Mouse (Mus musculus) neural tube, embryonic 13.5 days (tissue): ENCODE data around the gene Znrf4. TPM values are rescaled to one million over a fixed set of nuclear protein-coding genes. Genes with fewer than 3 reads are reported as not detected.

Source experiments
- ATAC-seq: fragments of 200-750 bp; cut with Nextera tagmentation; 2 replicates; pipeline ENCODE4 v1.8.0; 2017; ENCODE audit warnings: low read depth, mild to moderate bottlenecking, moderate TSS enrichment, moderate library complexity
- H3K27ac ChIP-seq: fragments of 300-500 bp; sonication (generic); replicated peaks from 2 replicates; pipeline ENCODE4 v1.5.1; 2015; ENCODE audit warnings: moderate library complexity, mild to moderate bottlenecking, inconsistent platforms
- H3K27me3 ChIP-seq: fragments of 300-500 bp; sonication (generic); 2 replicates; pipeline ENCODE4 v1.6.1; 2015; ENCODE audit warnings: mild to moderate bottlenecking, inconsistent platforms
- H3K36me3 ChIP-seq: fragments of 300-500 bp; sonication (generic); 2 replicates; pipeline ENCODE4 v1.6.1; 2015; ENCODE audit warnings: mild to moderate bottlenecking, inconsistent platforms
- H3K4me1 ChIP-seq: fragments of 300-500 bp; sonication (generic); replicated peaks from 2 replicates; pipeline ENCODE4 v1.6.1; 2015; ENCODE audit warnings: inconsistent platforms
- H3K4me2 ChIP-seq: fragments of 300-500 bp; sonication (generic); 2 replicates; pipeline ENCODE4 v1.6.1; 2015; ENCODE audit warnings: inconsistent platforms, mild to moderate bottlenecking, moderate library complexity
- H3K4me3 ChIP-seq: fragments of 300-500 bp; sonication (generic); 2 replicates; pipeline ENCODE4 v1.5.1; 2015; ENCODE audit warnings: mild to moderate bottlenecking, inconsistent platforms
- H3K9ac ChIP-seq: fragments of 300-500 bp; sonication (generic); 2 replicates; pipeline ENCODE4 v1.6.1; 2015; ENCODE audit warnings: moderate library complexity, mild to moderate bottlenecking, inconsistent platforms
- H3K9me3 ChIP-seq: fragments of 300-500 bp; sonication (generic); 2 replicates; pipeline ENCODE4 v1.6.1; 2016; ENCODE audit warnings: inconsistent platforms
- WGBS: fragments of 180-500 bp; shearing (Covaris S2); methylation state at CpG from one replicate; pipeline ENCODE4 v1.1.7; 2015; 5-methylcytosine and 5-hydroxymethylcytosine counted together
- polyA plus RNA-seq: library from polyadenylated mRNA; unstranded; fragments of >200 nt; fragmentation: Nextera tagmentation; extraction: Ambion mirVana; gene quantifications from 2 replicates; pipeline ENCODE4 v1.2.1, GENCODE M21; 2015

Znrf4 gene
- polyA plus RNA-seq, 1 experiment from 2014 or later: not detected

- H3K36me3 ChIP-seq: no peaks in the 10 kb centered on the region
- H3K4me1 ChIP-seq: peaks cover 9% of the 10 kb centered on the region
- ATAC-seq: no peak
- H3K9me3 ChIP-seq: no peaks in the 10 kb centered on the region
- H3K4me2 ChIP-seq: no peak overlapping the region
- H3K4me3 ChIP-seq: no peak overlapping the region
- no peak overlapping the region for H3K9ac ChIP-seq
- no peaks in the 10 kb centered on the region for H3K27me3 ChIP-seq
- no peak overlapping the region for H3K27ac ChIP-seq
- WGBS: 10% methylated on average over 6 of the region's 6 CpGs
Measured at GRCm38 (mm10) chr17:56479358-56479757, 32.9 kb downstream of the Znrf4 start.

- peaks cover 21% of the 10 kb centered on the region for H3K4me1 ChIP-seq
- no peaks in the 10 kb centered on the region for H3K27me3 ChIP-seq
- H3K36me3 ChIP-seq: no peaks in the 10 kb centered on the region
- no peak overlapping the region for H3K4me2 ChIP-seq
- H3K9ac ChIP-seq: no peak overlapping the region
- H3K27ac ChIP-seq: no peak overlapping the region
- H3K9me3 ChIP-seq: no peaks in the 10 kb centered on the region
- WGBS: 67% methylated on average over 11 of the region's 11 CpGs
- no peak overlapping the region for H3K4me3 ChIP-seq
- no peak for ATAC-seq
Measured at GRCm38 (mm10) chr17:56478191-56478611, 34.0 kb downstream of the Znrf4 start.

GRCm38 (mm10) chr17:56477191-56477818, 34.9 kb downstream of the Znrf4 start:
- Histone ChIP-seq H3K36me3 (no peaks in the 10 kb centered on the region), H3K9ac (no peak overlapping the region), H3K4me3 (no peak overlapping the region), H3K27ac (no peak overlapping the region), H3K27me3 (no peaks in the 10 kb centered on the region), H3K4me1 (peaks cover 30% of the 10 kb centered on the region), H3K4me2 (no peak overlapping the region), H3K9me3 (no peaks in the 10 kb centered on the region)
- ATAC-seq: no peak
- WGBS: 64% methylated on average over 19 of the region's 19 CpGs

- 1% methylated on average over 27 of the region's 27 CpGs for WGBS
- no peaks in the 10 kb centered on the region for H3K27me3 ChIP-seq
- peak within 1 kb of the TSS; percentile 100 for H3K9ac ChIP-seq
- H3K4me2 ChIP-seq: peak within 1 kb of the TSS; percentile 97
- ATAC-seq: peak; percentile 85
- no peaks in the 10 kb centered on the region for H3K9me3 ChIP-seq
- H3K4me3 ChIP-seq: peak within 1 kb of the TSS; percentile 93
- peaks cover 39% of the 10 kb centered on the region for H3K4me1 ChIP-seq
- peak within 1 kb of the TSS; percentile 98 for H3K27ac ChIP-seq
- H3K36me3 ChIP-seq: no peaks in the 10 kb centered on the region
Measured at GRCm38 (mm10) chr17:56476402-56476752, 35.9 kb downstream of the Znrf4 start, which contains the start of gene Ptprs. Ptprs (minus strand) TSS chr17:56476483.

GRCm38 (mm10) chr17:56475584-56476401, 36.4 kb downstream of the Znrf4 start:
- Histone ChIP-seq H3K4me2 (peak overlapping the region; percentile 97), H3K27ac (peak overlapping the region; percentile 98), H3K9ac (peak overlapping the region; percentile 100), H3K36me3 (no peaks in the 10 kb centered on the region), H3K4me1 (peaks cover 45% of the 10 kb centered on the region), H3K27me3 (no peaks in the 10 kb centered on the region), H3K4me3 (peak overlapping the region; percentile 93), H3K9me3 (no peaks in the 10 kb centered on the region)
- 1% methylated on average over 66 of the region's 66 CpGs for WGBS
- ATAC-seq: peak; percentile 63

GRCm38 (mm10) chr17:56474831-56475581, 37.2 kb downstream of the Znrf4 start:
- Histone ChIP-seq H3K9ac (peak overlapping the region; percentile 100), H3K27ac (peak overlapping the region; percentile 98), H3K4me1 (peaks cover 53% of the 10 kb centered on the region)

GRCm38 (mm10) chr17:56474311-56474830, 37.9 kb downstream of the Znrf4 start:
- peaks cover 59% of the 10 kb centered on the region for H3K4me1 ChIP-seq
- 4% methylated on average over 32 of the region's 32 CpGs for WGBS
- ATAC-seq: no peak

More at GRCm38 (mm10) chr17:56474831-56475581, 37.2 kb downstream of the Znrf4 start:
- Histone ChIP-seq H3K4me2 (peak overlapping the region; percentile 97), H3K4me3 (peak overlapping the region; percentile 93), H3K36me3 (no peaks in the 10 kb centered on the region), H3K9me3 (no peaks in the 10 kb centered on the region), H3K27me3 (no peaks in the 10 kb centered on the region)
- WGBS: 1% methylated on average over 24 of the region's 24 CpGs
- peak; percentile 17 for ATAC-seq

GRCm38 (mm10) chr17:56473611-56473905, 38.7 kb downstream of the Znrf4 start:
- H3K4me1 ChIP-seq: peaks cover 63% of the 10 kb centered on the region
- H3K9me3 ChIP-seq: no peaks in the 10 kb centered on the region
- WGBS: 2% methylated on average over 11 of the region's 11 CpGs
- H3K27me3 ChIP-seq: no peaks in the 10 kb centered on the region
- H3K36me3 ChIP-seq: 0 out of 2 replicates have a peak, but pooled peaks cover 4% of the 10 kb centered on the region
- peak overlapping the region; percentile 100 for H3K9ac ChIP-seq
- ATAC-seq: no peak
- peak overlapping the region; percentile 98 for H3K27ac ChIP-seq
- peak overlapping the region; percentile 97 for H3K4me2 ChIP-seq
- H3K4me3 ChIP-seq: peak overlapping the region; percentile 93

More at GRCm38 (mm10) chr17:56474311-56474830, 37.9 kb downstream of the Znrf4 start:
- no peaks in the 10 kb centered on the region for H3K36me3 ChIP-seq
- H3K4me3 ChIP-seq: peak overlapping the region; percentile 93
- peak overlapping the region; percentile 98 for H3K27ac ChIP-seq
- H3K27me3 ChIP-seq: no peaks in the 10 kb centered on the region
- no peaks in the 10 kb centered on the region for H3K9me3 ChIP-seq
- H3K9ac ChIP-seq: peak overlapping the region; percentile 100
- peak overlapping the region; percentile 97 for H3K4me2 ChIP-seq

- Histone ChIP-seq H3K36me3 (0 out of 2 replicates have a peak, but pooled peaks cover 7% of the 10 kb centered on the region), H3K27me3 (no peaks in the 10 kb centered on the region), H3K9ac (peak overlapping the region; percentile 100), H3K27ac (peak overlapping the region; percentile 98), H3K9me3 (no peaks in the 10 kb centered on the region), H3K4me3 (peak overlapping the region; percentile 93), H3K4me2 (peak overlapping the region; percentile 97), H3K4me1 (peaks cover 69% of the 10 kb centered on the region)
- WGBS: 2% methylated on average over 50 of the region's 50 CpGs
- no peak for ATAC-seq
Measured at GRCm38 (mm10) chr17:56472733-56473610, 39.3 kb downstream of the Znrf4 start.

- Histone ChIP-seq H3K27me3 (no peaks in the 10 kb centered on the region), H3K4me1 (peaks cover 78% of the 10 kb centered on the region), H3K36me3 (0 out of 2 replicates have a peak, but pooled peaks cover 7% of the 10 kb centered on the region), H3K4me3 (peak overlapping the region; percentile 93), H3K9me3 (no peaks in the 10 kb centered on the region), H3K9ac (peak overlapping the region; percentile 100), H3K27ac (no peak overlapping the region), H3K4me2 (peak overlapping the region; percentile 97)
- no peak for ATAC-seq
- 12% methylated on average over 16 of the region's 16 CpGs for WGBS
Measured at GRCm38 (mm10) chr17:56472121-56472520, 40.1 kb downstream of the Znrf4 start.

GRCm38 (mm10) chr17:56471136-56471535, 41.1 kb downstream of the Znrf4 start:
- Histone ChIP-seq H3K4me2 (peak overlapping the region; percentile 51), H3K36me3 (0 out of 2 replicates have a peak, but pooled peaks cover 7% of the 10 kb centered on the region), H3K4me3 (no peak overlapping the region), H3K27me3 (no peaks in the 10 kb centered on the region), H3K4me1 (peaks cover 87% of the 10 kb centered on the region), H3K27ac (0 out of 2 replicates have a peak overlapping the region, but pooled peaks have one; percentile 87), H3K9me3 (no peaks in the 10 kb centered on the region), H3K9ac (0 out of 2 replicates have a peak overlapping the region, but pooled peaks have one; percentile 65)
- no peak for ATAC-seq
- WGBS: 70% methylated on average over 5 of the region's 5 CpGs
